Mouse (Mus musculus) liver, embryonic 18 days (tissue): ENCODE measurements around the gene Cnbd2. TPM values are rescaled to one million over a fixed set of nuclear protein-coding genes. Genes with fewer than 3 reads are reported as not detected.

Source experiments
- polyA plus RNA-seq: library from polyadenylated mRNA; depleted of rRNA; stranded (reverse); fragments of >200 nt; gene quantifications from 2 replicates; pipeline ENCODE4 v1.2.3, GENCODE M21; 2012; rRNA removed

The Cnbd2 gene
- 0.47 and 0.53 TPM in 2 replicates for polyA plus RNA-seq

GRCm38 (mm10) chr2:156312297-156312897 lies at the start of gene Cnbd2, which contains the start of gene Scand1:
Gene Cnbd2 (plus strand): TSS chr2:156312299.
Gene Scand1 (minus strand): TSS chr2:156312704.

GRCm38 (mm10) chr2:156420694-156421380 lies 108.7 kb downstream of the Cnbd2 start, which contains the start of gene Epb41l1:
Gene Epb41l1 (plus strand): TSS chr2:156420909.

Other genes starting within 250 kb of the Cnbd2 start
- 0.74 and 1.1 TPM in 2 replicates for gene Spag4, start 247.1 kb upstream of the Cnbd2 start, polyA plus RNA-seq
- 13.5 and 15.5 TPM in 2 replicates for gene Cpne1, start 200.3 kb upstream of the Cnbd2 start, polyA plus RNA-seq
- gene Rbm12, start 200.3 kb upstream of the Cnbd2 start, polyA plus RNA-seq, result 2.6 and 3.1 TPM in 2 replicates
- 1.8 and 2.0 TPM in 2 replicates for gene Gm28036, start 185.2 kb upstream of the Cnbd2 start, polyA plus RNA-seq
- gene Romo1, start 168.3 kb upstream of the Cnbd2 start, polyA plus RNA-seq, result 211 and 226 TPM in 2 replicates
- 38.9 and 45.3 TPM in 2 replicates for gene Nfs1, start 168.1 kb upstream of the Cnbd2 start, polyA plus RNA-seq
- 74.7 and 78.9 TPM in 2 replicates for gene Rbm39, start 132.1 kb upstream of the Cnbd2 start, polyA plus RNA-seq
- gene Phf20, start 115.8 kb upstream of the Cnbd2 start, polyA plus RNA-seq, result 2.4 and 3.0 TPM in 2 replicates
- 43.8 and 49.5 TPM in 2 replicates for gene Scand1, start 405 bp downstream of the Cnbd2 start, polyA plus RNA-seq
- 2.8 and 3.2 TPM in 2 replicates for gene Epb41l1, start 108.6 kb downstream of the Cnbd2 start, polyA plus RNA-seq
- gene Aar2, start 235.3 kb downstream of the Cnbd2 start, polyA plus RNA-seq, result 6.3 and 6.5 TPM in 2 replicates